Mouse (Mus musculus) heart, embryonic 12.5 days (tissue): ENCODE measurements at regions not wholly inside any gene's neighbourhood (a gene's known extent, or its start where the extent isn't known, plus 50 kb on each side); places are given as distances from the start of the nearest gene placed in this dataset.
A peak's percentile ranks its signal among the peaks of the same experiment; 100 is the strongest.
"Not testable (repeated sequence)": the region's sequence is repeated elsewhere in the genome, so short reads cannot be mapped to it uniquely, and the experiment has no call there.

Experiments used
- ATAC-seq: fragments of 200-750 bp; cut with Nextera tagmentation; 2 replicates; pipeline ENCODE4 v1.8.0; 2017; ENCODE audit warnings: moderate TSS enrichment, moderate library complexity; ENCODE audit not compliant: insufficient number of reproducible peaks, low FRiP score
- H3K27ac ChIP-seq: fragments of 300-500 bp; sonication (generic); 2 replicates; pipeline ENCODE4 v1.5.1; 2016; ENCODE audit warnings: mild to moderate bottlenecking, moderate library complexity; ENCODE audit not compliant: poor library complexity, severe bottlenecking
- H3K27me3 ChIP-seq: fragments of 300-500 bp; sonication (generic); replicated peaks from 2 replicates; pipeline ENCODE4 v1.6.1; 2016; ENCODE audit warnings: mild to moderate bottlenecking, moderate library complexity
- H3K36me3 ChIP-seq: fragments of 300-500 bp; sonication (generic); 2 replicates; pipeline ENCODE4 v1.6.1; 2016; ENCODE audit warnings: mild to moderate bottlenecking, moderate library complexity
- H3K4me1 ChIP-seq: fragments of 300-500 bp; sonication (generic); replicated peaks from 2 replicates; pipeline ENCODE4 v1.6.1; 2016; ENCODE audit warnings: mild to moderate bottlenecking
- H3K4me2 ChIP-seq: fragments of 300-500 bp; sonication (generic); 2 replicates; pipeline ENCODE4 v1.6.1; 2016; ENCODE audit warnings: mild to moderate bottlenecking, moderate library complexity
- H3K4me3 ChIP-seq: fragments of 300-500 bp; sonication (generic); 2 replicates; pipeline ENCODE4 v1.5.1; 2016; ENCODE audit warnings: mild to moderate bottlenecking
- H3K9ac ChIP-seq: fragments of 300-500 bp; sonication (generic); 2 replicates; pipeline ENCODE4 v1.6.1; 2016; ENCODE audit warnings: mild to moderate bottlenecking, moderate library complexity
- H3K9me3 ChIP-seq: fragments of 300-500 bp; sonication (generic); replicated peaks from 2 replicates; pipeline ENCODE4 v1.6.1; 2016; ENCODE audit warnings: mild to moderate bottlenecking, moderate library complexity
- WGBS: fragments of 180-500 bp; shearing (Covaris S2); methylation state at CpG from one replicate; pipeline ENCODE4 v1.1.7; 2016; 5-methylcytosine and 5-hydroxymethylcytosine counted together

- H3K27ac ChIP-seq, result not testable (repeated sequence)
- 76% methylated on average over 10 of the region's 10 CpGs for WGBS
Measured at GRCm38 (mm10) chr9:11441241-11441997, 536.8 kb upstream of the Cntn5 start.

DNA sequence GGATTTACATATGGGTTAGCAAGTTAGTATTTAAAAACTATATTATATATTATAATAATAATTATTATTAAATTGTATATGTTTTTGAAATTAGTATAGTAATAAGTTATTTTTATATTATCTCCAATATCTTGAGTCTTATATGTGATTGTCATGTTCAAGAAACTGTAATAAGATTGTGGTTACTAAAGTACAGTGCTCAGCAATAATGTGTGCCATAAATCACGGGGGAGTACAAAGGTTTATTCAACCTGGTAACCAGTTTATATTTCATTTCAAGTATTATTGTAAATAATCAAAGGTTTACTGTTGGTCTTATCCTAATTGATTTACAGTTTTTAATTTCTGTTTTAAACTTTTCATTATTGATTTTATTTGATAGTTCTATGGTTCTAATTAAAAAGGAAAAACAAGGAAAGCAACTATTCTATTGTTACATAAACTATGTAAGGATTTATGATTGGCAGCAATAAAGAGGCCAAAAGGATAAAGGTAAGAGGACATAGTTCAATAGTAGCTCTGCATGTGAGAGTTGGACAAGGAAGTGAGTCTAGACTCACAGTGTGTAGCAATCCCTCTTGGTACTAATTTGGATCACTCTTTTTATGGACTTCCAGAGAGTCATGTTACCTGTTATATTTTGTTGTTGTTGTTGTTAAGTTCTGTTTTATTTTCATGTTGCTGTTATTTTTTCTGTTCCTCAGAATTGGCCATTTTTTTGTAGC is 532.0 kb upstream of the Cntn5 start:
- Histone ChIP-seq H3K27ac (no peak overlapping the region), H3K36me3 (no peaks in the 10 kb centered on the region), H3K4me1 (no peaks in the 10 kb centered on the region), H3K9ac (no peak overlapping the region), H3K4me3 (no peak overlapping the region), H3K27me3 (no peaks in the 10 kb centered on the region), H3K4me2 (no peak overlapping the region), H3K9me3 (no peaks in the 10 kb centered on the region)
- 66% methylated on average over 1 of the region's 1 CpGs for WGBS
- no peak for ATAC-seq

More at GRCm38 (mm10) chr9:11441241-11441997, 536.8 kb upstream of the Cntn5 start:
- H3K9ac ChIP-seq, ATAC-seq, H3K36me3 ChIP-seq, H3K4me2 ChIP-seq, H3K4me3 ChIP-seq, H3K4me1 ChIP-seq, H3K27me3 ChIP-seq, H3K9me3 ChIP-seq: not testable (repeated sequence)

DNA sequence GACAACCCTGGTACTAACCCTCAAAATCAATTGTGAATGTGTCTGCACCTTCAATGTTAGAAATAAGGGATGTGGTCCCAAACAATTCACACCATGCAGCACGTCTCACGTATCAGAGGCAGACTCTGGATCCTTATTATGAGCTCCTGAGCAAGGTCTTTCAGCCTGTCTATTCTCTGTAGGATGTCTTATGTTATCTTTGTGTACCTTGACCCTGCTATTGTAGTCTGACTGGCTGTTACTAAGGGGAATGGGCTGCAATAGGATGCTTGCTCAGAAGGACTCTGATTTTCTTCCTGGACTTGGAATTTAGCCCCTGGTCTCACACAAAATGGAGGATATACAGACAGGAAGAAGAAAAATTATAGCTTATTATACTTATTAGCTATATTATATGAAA is 531.4 kb upstream of the Cntn5 start:
- H3K9ac ChIP-seq, result no peak overlapping the region
- no peaks in the 10 kb centered on the region for H3K9me3 ChIP-seq
- no peaks in the 10 kb centered on the region for H3K36me3 ChIP-seq
- 64% methylated on average over 2 of the region's 2 CpGs for WGBS
- H3K4me1 ChIP-seq, result no peaks in the 10 kb centered on the region
- ATAC-seq, result no peak
- no peak overlapping the region for H3K4me2 ChIP-seq
- H3K27me3 ChIP-seq, result no peaks in the 10 kb centered on the region
- H3K27ac ChIP-seq, result no peak overlapping the region
- H3K4me3 ChIP-seq, result no peak overlapping the region

DNA sequence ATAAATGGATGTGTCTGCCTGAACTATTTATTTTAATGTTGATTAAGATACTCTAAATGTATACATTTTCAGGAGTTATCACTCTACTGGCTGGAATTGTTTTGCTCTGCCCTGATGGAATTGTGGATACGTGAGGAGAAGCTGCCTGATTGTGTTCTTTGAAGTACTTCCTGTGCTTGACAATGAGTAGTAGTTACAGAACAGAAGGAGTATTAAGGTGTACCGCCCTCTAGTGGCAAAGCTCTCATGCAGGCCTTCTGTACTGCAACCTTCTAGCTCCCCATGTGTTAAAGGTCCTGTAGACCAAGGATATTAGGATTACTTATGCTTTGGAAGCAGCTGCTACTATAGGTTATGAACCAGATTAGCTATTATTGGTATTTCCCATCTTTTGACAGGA is 530.4 kb upstream of the Cntn5 start:
- Histone ChIP-seq H3K9me3 (no peaks in the 10 kb centered on the region), H3K4me1 (no peaks in the 10 kb centered on the region), H3K27me3 (no peaks in the 10 kb centered on the region), H3K9ac (no peak overlapping the region), H3K4me2 (no peak overlapping the region), H3K36me3 (no peaks in the 10 kb centered on the region), H3K4me3 (no peak overlapping the region), H3K27ac (no peak overlapping the region)
- ATAC-seq, result no peak
- WGBS, result 14% methylated on average over 2 of the region's 2 CpGs

DNA sequence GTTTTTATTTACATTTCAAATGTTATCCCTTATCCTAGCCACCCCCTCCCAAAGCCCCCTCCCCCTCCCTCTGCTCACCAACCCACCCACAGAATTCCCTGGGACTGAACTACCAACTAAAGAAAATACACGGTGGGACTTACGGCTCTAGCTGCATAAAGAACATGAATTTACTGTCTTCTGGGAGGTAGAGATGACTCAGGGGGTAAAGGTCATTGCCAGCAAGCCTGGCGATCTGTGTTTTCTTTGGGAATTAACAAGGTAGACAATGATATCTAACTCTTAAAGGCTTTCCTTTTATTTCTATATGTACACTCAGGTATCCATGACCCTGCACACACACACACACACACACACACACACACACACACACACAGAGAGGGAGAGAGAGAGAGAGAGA is 521.9 kb upstream of the Cntn5 start:
- H3K4me3 ChIP-seq, result no peak overlapping the region
- H3K9me3 ChIP-seq, result no peaks in the 10 kb centered on the region
- no peak overlapping the region for H3K4me2 ChIP-seq
- no peaks in the 10 kb centered on the region for H3K4me1 ChIP-seq
- ATAC-seq, result no peak
- WGBS, result 75% methylated on average over 3 of the region's 3 CpGs
- H3K27me3 ChIP-seq, result no peaks in the 10 kb centered on the region
- H3K27ac ChIP-seq, result no peak overlapping the region
- H3K36me3 ChIP-seq, result no peaks in the 10 kb centered on the region
- H3K9ac ChIP-seq, result no peak overlapping the region

DNA sequence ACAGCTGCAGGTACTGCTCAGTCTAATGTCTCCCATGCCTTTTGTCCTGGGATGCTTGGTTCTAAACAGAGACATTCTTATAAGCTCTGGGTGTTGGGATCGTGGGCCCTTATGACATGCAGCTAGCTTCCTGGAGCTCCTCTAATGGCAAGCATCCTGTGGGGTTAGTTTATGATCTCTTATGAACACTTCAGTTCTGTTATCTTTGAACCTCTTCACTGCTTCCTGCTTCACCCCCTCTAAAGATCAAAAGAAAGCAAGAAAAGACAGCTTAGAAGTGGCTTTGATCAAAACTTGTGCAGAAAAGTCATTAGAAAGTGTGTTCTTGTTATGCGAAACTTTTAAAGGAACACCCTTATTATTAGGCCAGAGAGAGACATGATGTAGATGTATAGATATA is 492.3 kb upstream of the Cntn5 start:
- Histone ChIP-seq H3K27ac (no peak overlapping the region), H3K9ac (no peak overlapping the region), H3K9me3 (no peaks in the 10 kb centered on the region), H3K36me3 (no peaks in the 10 kb centered on the region), H3K27me3 (no peaks in the 10 kb centered on the region), H3K4me2 (no peak overlapping the region), H3K4me1 (no peaks in the 10 kb centered on the region), H3K4me3 (no peak overlapping the region)
- no peak for ATAC-seq
- WGBS, result 64% methylated on average over 2 of the region's 2 CpGs

DNA sequence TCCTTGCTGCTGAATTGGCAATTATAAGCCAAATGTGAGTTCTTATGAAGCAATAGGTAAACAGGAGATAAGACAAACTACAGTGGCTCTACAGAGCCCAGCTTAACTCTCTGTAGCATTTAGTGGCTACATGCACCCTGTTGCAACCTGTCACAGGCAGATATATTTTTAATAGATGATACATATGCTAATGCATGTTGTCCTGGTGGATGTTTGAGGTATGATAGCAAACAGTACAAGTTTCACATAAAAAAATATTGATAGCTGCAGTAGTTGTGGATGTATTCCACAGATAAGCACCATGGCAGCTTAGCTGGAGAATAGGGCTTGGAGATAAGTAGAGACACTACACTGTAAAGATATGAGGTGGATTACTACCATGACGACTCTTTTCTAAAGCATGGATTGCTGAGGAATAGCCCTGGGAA is 477.1 kb upstream of the Cntn5 start:
- H3K4me1 ChIP-seq, result no peaks in the 10 kb centered on the region
- no peaks in the 10 kb centered on the region for H3K27me3 ChIP-seq
- no peak for ATAC-seq
- WGBS, result 58% methylated on average over 1 of the region's 1 CpGs
- no peaks in the 10 kb centered on the region; the same call in 1 of the 2 replicates for H3K9me3 ChIP-seq
- H3K9ac ChIP-seq, result no peak overlapping the region
- no peak overlapping the region for H3K4me2 ChIP-seq
- H3K4me3 ChIP-seq, result no peak overlapping the region
- H3K36me3 ChIP-seq, result no peaks in the 10 kb centered on the region
- H3K27ac ChIP-seq, result no peak overlapping the region

DNA sequence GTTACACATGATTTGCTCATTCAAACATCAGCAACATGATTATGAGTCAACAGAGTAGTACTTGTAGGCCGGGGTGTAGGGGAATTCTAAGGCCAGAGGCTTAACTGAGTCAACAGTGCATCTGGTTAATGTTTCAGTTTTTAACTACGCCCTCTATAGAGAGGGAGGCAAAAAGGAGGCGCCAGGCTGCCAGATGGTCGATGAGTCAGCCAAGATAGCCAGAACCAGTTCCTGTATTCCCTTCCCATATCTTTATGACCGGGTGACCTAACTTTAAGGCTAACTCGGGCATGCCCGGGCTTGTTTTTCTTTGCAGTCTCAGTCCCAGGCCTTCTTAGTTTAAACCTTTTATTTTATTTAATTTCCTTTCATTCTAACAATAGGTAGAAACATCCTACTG is 476.0 kb upstream of the Cntn5 start:
- Histone ChIP-seq H3K9ac (no peak overlapping the region), H3K4me1 (no peaks in the 10 kb centered on the region), H3K36me3 (no peaks in the 10 kb centered on the region), H3K27ac (no peak overlapping the region), H3K27me3 (no peaks in the 10 kb centered on the region), H3K4me2 (no peak overlapping the region), H3K9me3 (no peaks in the 10 kb centered on the region; the same call in 1 of the 2 replicates), H3K4me3 (no peak overlapping the region)
- 45% methylated on average over 7 of the region's 7 CpGs for WGBS
- ATAC-seq, result peak; percentile 48; the same call in 1 of the 2 replicates

- no peaks in the 10 kb centered on the region for H3K4me1 ChIP-seq
- H3K9me3 ChIP-seq, result no peaks in the 10 kb centered on the region; the same call in 1 of the 2 replicates
- H3K36me3 ChIP-seq, result no peaks in the 10 kb centered on the region
- H3K9ac ChIP-seq, result no peak overlapping the region
- no peak overlapping the region for H3K4me2 ChIP-seq
- no peak overlapping the region for H3K27ac ChIP-seq
- H3K4me3 ChIP-seq, result no peak overlapping the region
- H3K27me3 ChIP-seq, result no peaks in the 10 kb centered on the region
- WGBS, result 80% methylated on average over 4 of the region's 4 CpGs
- no peak for ATAC-seq
Measured at GRCm38 (mm10) chr9:11378046-11378445, 473.5 kb upstream of the Cntn5 start.

- H3K9me3 ChIP-seq, result no peaks in the 10 kb centered on the region; the same call in 1 of the 2 replicates
- no peaks in the 10 kb centered on the region for H3K27me3 ChIP-seq
- no peak overlapping the region for H3K4me3 ChIP-seq
- H3K9ac ChIP-seq, result no peak overlapping the region
- 64% methylated on average over 4 of the region's 4 CpGs for WGBS
- no peaks in the 10 kb centered on the region for H3K36me3 ChIP-seq
- H3K27ac ChIP-seq, result no peak overlapping the region
- H3K4me1 ChIP-seq, result no peaks in the 10 kb centered on the region
- no peak for ATAC-seq
- H3K4me2 ChIP-seq, result no peak overlapping the region
Measured at GRCm38 (mm10) chr9:11377586-11377985, 473.0 kb upstream of the Cntn5 start.

DNA sequence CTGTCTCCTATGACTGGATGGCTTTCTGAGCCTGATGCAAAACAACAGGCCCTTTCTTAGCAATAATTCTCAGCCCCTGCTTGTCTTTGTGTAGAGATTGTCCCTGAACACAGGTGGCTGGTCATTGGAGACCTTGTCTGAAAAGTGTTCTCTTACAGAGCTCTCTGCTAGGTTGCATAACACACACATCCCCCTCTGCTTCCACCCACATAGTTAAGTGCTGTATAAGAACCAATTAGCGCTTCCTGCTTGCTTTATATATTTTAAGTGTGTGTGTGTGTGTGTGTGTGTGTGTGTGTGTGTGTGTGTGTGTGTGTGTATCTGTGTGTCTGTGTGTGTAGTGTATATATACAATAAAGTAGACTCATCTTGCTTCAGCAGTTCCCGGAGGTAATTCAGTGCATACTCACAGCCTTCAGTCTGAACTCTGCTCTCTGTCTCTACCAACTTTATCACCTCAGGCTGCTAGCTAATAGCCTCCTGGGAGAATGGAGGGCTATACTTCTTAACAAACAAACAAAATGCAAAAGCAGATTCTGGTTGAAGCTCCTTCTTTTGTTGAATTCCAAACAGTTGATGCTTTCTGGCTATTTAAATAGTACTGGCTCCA is 468.8 kb upstream of the Cntn5 start:
- H3K4me2 ChIP-seq, result no peak overlapping the region
- H3K9ac ChIP-seq, result no peak overlapping the region
- H3K36me3 ChIP-seq, result no peaks in the 10 kb centered on the region
- ATAC-seq, result no peak
- no peak overlapping the region for H3K4me3 ChIP-seq
- H3K27ac ChIP-seq, result no peak overlapping the region
- 88% methylated on average over 2 of the region's 2 CpGs for WGBS
- H3K9me3 ChIP-seq, result no peaks in the 10 kb centered on the region; the same call in 1 of the 2 replicates
- H3K27me3 ChIP-seq, result no peaks in the 10 kb centered on the region
- H3K4me1 ChIP-seq, result no peaks in the 10 kb centered on the region
